Mouse (Mus musculus) cerebellum, adult 11 months (tissue): ENCODE data around the gene Ceacam10.
"Not testable (repeated sequence)": the region's sequence is repeated elsewhere in the genome, so short reads cannot be mapped to it uniquely, and the experiment has no call there.

Source experiments
- DNase-seq: peaks from one replicate; pipeline ENCODE4 v3.0.0; 2022

Ceacam10 gene

GRCm38 (mm10) chr7:24776918-24777317 is at the start of gene Ceacam10:
Gene Ceacam10 (plus strand): TSS chr7:24777206.
- DNase-seq = not testable (repeated sequence)

GRCm38 (mm10) chr7:24735970-24736670 is 40.9 kb upstream of the Ceacam10 start:
- no peak for DNase-seq

GRCm38 (mm10) chr7:24750695-24751094 is 26.3 kb upstream of the Ceacam10 start:
- no peak for DNase-seq

GRCm38 (mm10) chr7:24751610-24752009 is 25.4 kb upstream of the Ceacam10 start:
- DNase-seq = no peak

GRCm38 (mm10) chr7:24753476-24753875 is 23.5 kb upstream of the Ceacam10 start:
- DNase-seq = no peak

- no peak for DNase-seq
Observed at GRCm38 (mm10) chr7:24758520-24758919, 18.5 kb upstream of the Ceacam10 start.

GRCm38 (mm10) chr7:24760211-24760610 is 16.8 kb upstream of the Ceacam10 start, which contains the start of gene Cd177:
Gene Cd177 (minus strand): TSS chr7:24760311.
- no peak for DNase-seq

- DNase-seq = no peak
Observed at GRCm38 (mm10) chr7:24761161-24761560, 15.8 kb upstream of the Ceacam10 start.

- DNase-seq = no peak
Observed at GRCm38 (mm10) chr7:24762574-24762973, 14.4 kb upstream of the Ceacam10 start.

- no peak for DNase-seq
Observed at GRCm38 (mm10) chr7:24771361-24771760, 5.6 kb upstream of the Ceacam10 start.

GRCm38 (mm10) chr7:24773942-24774535 is 3.0 kb upstream of the Ceacam10 start:
- DNase-seq = no peak

- DNase-seq = no peak
Observed at GRCm38 (mm10) chr7:24776145-24776544, 861 bp upstream of the Ceacam10 start.

- no peak for DNase-seq
Observed at GRCm38 (mm10) chr7:24797918-24798317, 20.9 kb downstream of the Ceacam10 start.

GRCm38 (mm10) chr7:24802149-24802767 is 25.3 kb downstream of the Ceacam10 start:
- no peak for DNase-seq

- no peak for DNase-seq
Observed at GRCm38 (mm10) chr7:24804826-24805225, 27.8 kb downstream of the Ceacam10 start.

GRCm38 (mm10) chr7:24809041-24809440 is 32.0 kb downstream of the Ceacam10 start:
- DNase-seq = no peak

GRCm38 (mm10) chr7:24817502-24817901 is 40.5 kb downstream of the Ceacam10 start:
- DNase-seq = peak; percentile 86

GRCm38 (mm10) chr7:24824452-24824851 is 47.4 kb downstream of the Ceacam10 start:
- no peak for DNase-seq

- peak; percentile 69 for DNase-seq
Observed at GRCm38 (mm10) chr7:24827181-24827580, 50.2 kb downstream of the Ceacam10 start.
